10 mouse cellular contexts compared by ENCODE assay signal in the genomic region with DNA sequence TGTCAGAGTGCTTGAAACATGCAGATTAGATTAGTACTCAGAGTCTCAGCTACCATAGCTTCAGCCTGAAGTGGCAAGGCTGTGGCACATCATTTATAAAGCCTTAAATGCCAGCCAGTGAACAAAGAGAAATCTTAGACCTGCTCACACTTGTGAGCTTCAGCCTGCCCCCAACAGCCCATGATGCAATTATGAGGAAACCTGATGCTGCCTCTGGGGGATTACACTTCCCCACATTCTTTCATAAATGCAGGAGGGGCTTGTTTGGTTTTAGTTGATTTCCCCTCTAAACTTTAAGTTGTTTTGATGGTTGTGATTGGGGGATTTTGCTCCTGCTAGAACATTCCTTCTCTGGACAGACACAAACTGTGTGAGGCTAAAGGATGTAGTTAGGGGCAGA. TPM values are rescaled to one million over a fixed set of nuclear protein-coding genes. Genes with fewer than 3 reads are reported as not detected.
DNase-seq lines count a peak whose midpoint lies in the region; ATAC-seq lines count a peak whose summit lies in the region.
"Had no signal": no experiment of that assay in that cellular context is flagged by ENCODE, and none has a peak within 500 bp of the region (broad histone marks: within the 10 kb centered on the region; RNA-seq: fewer than 3 reads in every experiment).

No protein-coding gene starts in this region.

- peak; percentile 95 for DNase-seq in heart, adult 11 months
- no peak for DNase-seq in heart, postnatal 36 days
- no peak for DNase-seq in cerebellum, postnatal 36 days
- no peak for DNase-seq in layer of hippocampus, postnatal 14 days (ENCODE audit: low spot score in 2 of 2)
- DNase-seq: adrenal gland, postnatal 36 days; right cerebral cortex, postnatal 4 days had no signal

- peaks cover 65% of the 10 kb centered on the region for H3K4me1 ChIP-seq in megakaryocyte, embryonic 14.5 days
- peaks cover 53% of the 10 kb centered on the region for H3K4me1 ChIP-seq in hindbrain, embryonic 12.5 days
- peaks cover 60% of the 10 kb centered on the region for H3K4me1 ChIP-seq in stomach, embryonic 16.5 days (ENCODE audit: control insufficient read depth, insufficient read depth, low read length)

- ATAC-seq in megakaryocyte, adult 5-6 weeks (ENCODE audit: poor library complexity, severe bottlenecking), result no peak
- ATAC-seq in hindbrain, embryonic 12.5 days (ENCODE audit: low FRiP score), result no peak
- ATAC-seq in stomach, embryonic 16.5 days (ENCODE audit: insufficient read depth, low FRiP score), result no peak

- intact Hi-C loops in heart, postnatal 36 days (cut with DNase I), result no loop called here

- H3K9ac ChIP-seq in hindbrain, embryonic 12.5 days, result no peak overlapping the region
- no peak overlapping the region for H3K9ac ChIP-seq in stomach, embryonic 16.5 days (ENCODE audit: low read length)

- peaks cover 54% of the 10 kb centered on the region for H3K36me3 ChIP-seq in megakaryocyte, embryonic 14.5 days (replicated peaks; ENCODE audit: low read length)
- no peaks in the 10 kb centered on the region for H3K36me3 ChIP-seq in hindbrain, embryonic 12.5 days
- no peaks in the 10 kb centered on the region for H3K36me3 ChIP-seq in stomach, embryonic 16.5 days (ENCODE audit: control insufficient read depth, insufficient read depth, low read length)

- no peaks in the 10 kb centered on the region for H3K27me3 ChIP-seq in megakaryocyte, embryonic 14.5 days (replicated peaks)
- H3K27me3 ChIP-seq in hindbrain, embryonic 12.5 days, result no peaks in the 10 kb centered on the region
- H3K27me3 ChIP-seq in stomach, embryonic 16.5 days (ENCODE audit: control insufficient read depth, insufficient read depth, low read length), result no peaks in the 10 kb centered on the region

- no peak overlapping the region; the same call in 1 of the 2 replicates for H3K27ac ChIP-seq in hindbrain, embryonic 12.5 days
- peak overlapping the region; percentile 4; the same call in 1 of the 2 replicates for H3K27ac ChIP-seq in stomach, embryonic 16.5 days (ENCODE audit: low read length)

- peak overlapping the region; percentile 3; the same call in 1 of the 2 replicates for H3K4me2 ChIP-seq in hindbrain, embryonic 12.5 days (replicated peaks)
- 0 out of 2 replicates have a peak overlapping the region, but pooled peaks have one; percentile 99 for H3K4me2 ChIP-seq in stomach, embryonic 16.5 days (ENCODE audit: low read depth, low read length)

- no peaks in the 10 kb centered on the region for H3K9me3 ChIP-seq in megakaryocyte, embryonic 14.5 days
- H3K9me3 ChIP-seq in hindbrain, embryonic 12.5 days (replicated peaks), result no peaks in the 10 kb centered on the region
- no peaks in the 10 kb centered on the region for H3K9me3 ChIP-seq in stomach, embryonic 16.5 days (replicated peaks; ENCODE audit: control insufficient read depth, low read length)

- H3K4me3 ChIP-seq in megakaryocyte, embryonic 14.5 days (replicated peaks), result peak overlapping the region; percentile 70
- no peak overlapping the region for H3K4me3 ChIP-seq in hindbrain, embryonic 12.5 days
- H3K4me3 ChIP-seq in stomach, embryonic 16.5 days (replicated peaks; ENCODE audit: low read length), result no peak overlapping the region

RNA-seq across cellular contexts. Expression of a gene that starts 4.7 kb away (rescaled TPM):
- total RNA-seq in heart, postnatal 36 days (2021), result 100 to 1,000 TPM; 248 to 254 TPM
- 43.0 and 66.7 TPM in 2 replicates for polyA plus RNA-seq in megakaryocyte, embryonic 14.5 days (2012; ENCODE audit: insufficient read depth, low replicate concordance)
- total RNA-seq in megakaryocyte, adult 5-6 weeks (2015), result 113 and 132 TPM in 2 replicates
- total RNA-seq in megakaryocyte, adult 5-6 weeks (2017), result 94.7 and 111 TPM in 2 replicates
- polyA plus RNA-seq in hindbrain, embryonic 12.5 days (2016; fragmentation: Nextera tagmentation; extraction: Ambion mirVana), result 47.2 and 60.3 TPM in 2 replicates
- polyA plus RNA-seq in stomach, embryonic 16.5 days (2015; fragmentation: Nextera tagmentation; extraction: Ambion mirVana), result 131 and 136 TPM in 2 replicates
- 100 to 1,000 TPM; 201 to 204 TPM for total RNA-seq in layer of hippocampus, postnatal 14 days (2021)
